Comparison of ENCODE assay signal across 8 mouse cellular contexts in genomic region chr7:100371495-100372451, GRCm38 (mm10). TPM values are rescaled to one million over a fixed set of nuclear protein-coding genes. Genes with fewer than 3 reads are reported as not detected.
DNase-seq lines count a peak whose midpoint lies in the region; ATAC-seq and TF ChIP-seq lines count a peak whose summit lies in the region.

Gene C2cd3, plus strand, starts transcription at chr7:100372233.
Gene Ppme1, minus strand, starts transcription at chr7:100372307.

- WGBS in kidney, embryonic 14.5 days: under 1% methylated on average over 54 of the region's 54 CpGs
- under 1% methylated on average over 54 of the region's 54 CpGs for WGBS in limb, embryonic 15.5 days

- peak; percentile 99 for DNase-seq in A20 (ENCODE audit: low read depth, low spot score)
- DNase-seq in heart, adult 9 months (ENCODE audit: low spot score in 2 of 2): peak; percentile 100
- peak; percentile 97 to 98 for DNase-seq in monocyte, adult 2 months (ENCODE audit: low read depth in 1 of 2, low spot score in 2 of 2)
- DNase-seq in spleen, postnatal 36 days (ENCODE audit: low spot score in 2 of 2): peak; percentile 98 to 99

- peak within 1 kb of the TSS; percentile 82 for H3K9ac ChIP-seq in kidney, embryonic 14.5 days (ENCODE audit: low read depth, low read length)
- peak within 1 kb of the TSS; percentile 74 for H3K9ac ChIP-seq in limb, embryonic 15.5 days

- no peak for TF ChIP-seq CTCF in bone marrow macrophage, adult 2 months (IDR thresholded peaks at IDR 0.05; ENCODE audit: low read depth, low read length)
- peak; percentile 31; the same call in 1 of the 2 replicates for TF ChIP-seq CTCF in embryonic fibroblast, embryonic 13.5 days (IDR thresholded peaks at IDR 0.05; ENCODE audit: borderline replicate concordance, insufficient read depth, low read length)

- H3K27me3 ChIP-seq in kidney, embryonic 14.5 days (ENCODE audit: control insufficient read depth, insufficient read depth, low read length): no peaks in the 10 kb centered on the region
- no peaks in the 10 kb centered on the region for H3K27me3 ChIP-seq in limb, embryonic 15.5 days

- peak; percentile 98 for ATAC-seq in kidney, embryonic 14.5 days (ENCODE audit: low FRiP score, low TSS enrichment)
- ATAC-seq in limb, embryonic 15.5 days (ENCODE audit: insufficient number of reproducible peaks, low FRiP score, low TSS enrichment, low read depth): peak; percentile 99

- TF ChIP-seq POLR2A in bone marrow macrophage, adult 2 months (IDR thresholded peaks at IDR 0.05; ENCODE audit: borderline replicate concordance, low read depth, low read length): no peak
- TF ChIP-seq POLR2A in embryonic fibroblast, embryonic 13.5 days (IDR thresholded peaks at IDR 0.05; ENCODE audit: low read depth, low read length): peak; percentile 99

- H3K36me3 ChIP-seq in kidney, embryonic 14.5 days (ENCODE audit: control insufficient read depth, insufficient read depth, low read length): peaks cover 17% of the 10 kb centered on the region; the same call in 1 of the 2 replicates
- peaks cover 8% of the 10 kb centered on the region; the same call in 1 of the 2 replicates for H3K36me3 ChIP-seq in limb, embryonic 15.5 days

- H3K4me2 ChIP-seq in kidney, embryonic 14.5 days (replicated peaks; ENCODE audit: low read depth, low read length): peak within 1 kb of the TSS; percentile 54
- H3K4me2 ChIP-seq in limb, embryonic 15.5 days: peak within 1 kb of the TSS; percentile 63

- peaks cover 6% of the 10 kb centered on the region; the same call in 1 of the 2 replicates for H3K4me1 ChIP-seq in bone marrow macrophage, adult 2 months (ENCODE audit: control insufficient read depth, insufficient read depth, low read length)
- peaks cover 3% of the 10 kb centered on the region; the same call in 1 of the 2 replicates for H3K4me1 ChIP-seq in embryonic fibroblast, embryonic 13.5 days (ENCODE audit: control insufficient read depth, insufficient read depth, low read length)
- H3K4me1 ChIP-seq in kidney, embryonic 14.5 days (ENCODE audit: control insufficient read depth, insufficient read depth, low read length): peaks cover 7% of the 10 kb centered on the region
- peaks cover 14% of the 10 kb centered on the region for H3K4me1 ChIP-seq in limb, embryonic 15.5 days

- peak within 1 kb of the TSS; percentile 45 for H3K27ac ChIP-seq in bone marrow macrophage, adult 2 months (ENCODE audit: insufficient read depth, low read depth, low read length)
- peak within 1 kb of the TSS; percentile 64 for H3K27ac ChIP-seq in embryonic fibroblast, embryonic 13.5 days (ENCODE audit: insufficient read depth, low read length)
- H3K27ac ChIP-seq in kidney, embryonic 14.5 days (ENCODE audit: low read depth, low read length): peak within 1 kb of the TSS; percentile 79
- H3K27ac ChIP-seq in limb, embryonic 15.5 days: peak within 1 kb of the TSS; percentile 89

- H3K9me3 ChIP-seq in kidney, embryonic 14.5 days (ENCODE audit: control insufficient read depth, low read length): no peaks in the 10 kb centered on the region
- H3K9me3 ChIP-seq in limb, embryonic 15.5 days: no peaks in the 10 kb centered on the region

- H3K4me3 ChIP-seq in bone marrow macrophage, adult 2 months (ENCODE audit: insufficient read depth, low read length): peak within 1 kb of the TSS; percentile 79
- peak within 1 kb of the TSS; percentile 81 for H3K4me3 ChIP-seq in embryonic fibroblast, embryonic 13.5 days (ENCODE audit: insufficient read depth, low read length)
- peak within 1 kb of the TSS; percentile 80 for H3K4me3 ChIP-seq in kidney, embryonic 14.5 days (ENCODE audit: low read length)
- peak within 1 kb of the TSS; percentile 70 for H3K4me3 ChIP-seq in limb, embryonic 15.5 days

RNA-seq across cellular contexts. Expression of gene C2cd3, which starts in this region (rescaled TPM):
- polyA plus RNA-seq in bone marrow macrophage, adult 2 months (2012; ENCODE audit: insufficient read depth, insufficient read length, missing spikeins): 20.9 and 21.6 TPM in 2 replicates
- 16.2 and 24.4 TPM in 2 replicates for polyA plus RNA-seq in embryonic fibroblast, embryonic 13.5 days (2011; ENCODE audit: insufficient read length, low read depth, missing spikeins)
- 38.6 and 45.4 TPM in 2 replicates for polyA plus RNA-seq in kidney, embryonic 14.5 days (2014; fragmentation: Nextera tagmentation; extraction: Ambion mirVana)
- 16.8 and 19.7 TPM in 2 replicates for polyA plus RNA-seq in limb, embryonic 15.5 days (2015; fragmentation: Nextera tagmentation; extraction: Ambion mirVana)

RNA-seq across cellular contexts. Expression of gene Ppme1, which starts in this region (rescaled TPM):
- polyA plus RNA-seq in bone marrow macrophage, adult 2 months (2012; ENCODE audit: insufficient read depth, insufficient read length, missing spikeins): 21.1 and 23.6 TPM in 2 replicates
- polyA plus RNA-seq in embryonic fibroblast, embryonic 13.5 days (2011; ENCODE audit: insufficient read length, low read depth, missing spikeins): 95.1 and 117 TPM in 2 replicates
- polyA plus RNA-seq in kidney, embryonic 14.5 days (2014; fragmentation: Nextera tagmentation; extraction: Ambion mirVana): 51.0 and 64.5 TPM in 2 replicates
- 55.3 and 56.0 TPM in 2 replicates for polyA plus RNA-seq in limb, embryonic 15.5 days (2015; fragmentation: Nextera tagmentation; extraction: Ambion mirVana)

Comparison
In these comparisons a context has a peak if more than half of its experiments do, and no peak if none do; other contexts are left out.
1. Peak in every context shown above with its lines: DNase-seq, ATAC-seq, H3K4me3 ChIP-seq and H3K27ac ChIP-seq.